Mouse (Mus musculus): ENCODE measurements around the gene Gm11111. TPM values are rescaled to one million over a fixed set of nuclear protein-coding genes. Genes with fewer than 3 reads are reported as not detected.
A peak's percentile ranks its signal among the peaks of the same experiment; 100 is the strongest.

The Gm11111 gene
- not detected in 2 replicates for polyA plus RNA-seq (2012; ENCODE audit: insufficient read depth, low replicate concordance)

- no peaks in the 10 kb centered on the region for H3K36me3 ChIP-seq (replicated peaks; ENCODE audit: low read length)
- H3K4me3 ChIP-seq (replicated peaks) = no peak within 1 kb of the TSS
- no peaks in the 10 kb centered on the region for H3K4me1 ChIP-seq
- peaks cover 10% of the 10 kb centered on the region for H3K9me3 ChIP-seq
- TF ChIP-seq FLI1 (IDR thresholded peaks at IDR 0.05; ENCODE audit: low read length) (no peak), GATA1 (IDR thresholded peaks at IDR 0.05; ENCODE audit: borderline replicate concordance, low read length) (no peak)
- H3K27me3 ChIP-seq (replicated peaks) = no peaks in the 10 kb centered on the region
Observed at GRCm38 (mm10) chr5:98552395-98552794, at the start of gene Gm11111. Gm11111 (plus strand) TSS chr5:98552695.

GRCm38 (mm10) chr5:98516214-98516613 is 36.3 kb upstream of the Gm11111 start:
- Histone ChIP-seq H3K4me1 (no peaks in the 10 kb centered on the region), H3K4me3 (replicated peaks) (no peak overlapping the region), H3K36me3 (replicated peaks; ENCODE audit: low read length) (no peaks in the 10 kb centered on the region), H3K27me3 (replicated peaks) (no peaks in the 10 kb centered on the region), H3K9me3 (peaks cover 7% of the 10 kb centered on the region; the same call in 1 of the 2 replicates)
- TF ChIP-seq GATA1 (IDR thresholded peaks at IDR 0.05; ENCODE audit: borderline replicate concordance, low read length) (no peak), FLI1 (IDR thresholded peaks at IDR 0.05; ENCODE audit: low read length) (no peak)

DNA sequence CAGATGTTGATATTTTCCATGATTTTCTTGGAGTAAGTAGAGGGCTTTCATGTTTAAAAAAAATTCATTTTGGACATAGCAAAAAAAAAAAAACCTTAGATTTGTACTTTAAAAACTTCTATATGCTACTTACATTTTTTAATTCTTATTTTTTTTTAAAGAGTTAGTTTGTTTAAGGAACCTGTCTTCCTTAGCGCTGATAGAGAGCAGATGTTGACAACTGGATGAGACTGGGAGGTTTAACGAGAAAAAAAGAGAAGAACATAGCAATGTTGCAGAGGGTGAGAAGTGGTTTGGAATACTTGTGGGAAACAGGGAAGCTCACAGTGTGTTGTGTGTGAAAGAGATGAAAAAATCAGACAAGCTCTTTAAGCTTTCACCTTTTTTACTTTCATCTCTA is 32.4 kb upstream of the Gm11111 start:
- Histone ChIP-seq H3K4me3 (replicated peaks) (no peak overlapping the region), H3K36me3 (replicated peaks; ENCODE audit: low read length) (no peaks in the 10 kb centered on the region), H3K27me3 (replicated peaks) (no peaks in the 10 kb centered on the region), H3K4me1 (no peaks in the 10 kb centered on the region), H3K9me3 (peaks cover 23% of the 10 kb centered on the region)
- TF ChIP-seq FLI1 (IDR thresholded peaks at IDR 0.05; ENCODE audit: low read length) = no peak
- TF ChIP-seq GATA1 (IDR thresholded peaks at IDR 0.05; ENCODE audit: borderline replicate concordance, low read length) = no peak

GRCm38 (mm10) chr5:98522270-98522977 is 30.1 kb upstream of the Gm11111 start:
- Histone ChIP-seq H3K36me3 (replicated peaks; ENCODE audit: low read length) (no peaks in the 10 kb centered on the region), H3K9me3 (peaks cover 25% of the 10 kb centered on the region), H3K4me3 (replicated peaks) (peak overlapping the region; percentile 17), H3K4me1 (no peaks in the 10 kb centered on the region), H3K27me3 (replicated peaks) (no peaks in the 10 kb centered on the region)
- no peak for TF ChIP-seq FLI1 (IDR thresholded peaks at IDR 0.05; ENCODE audit: low read length)
- TF ChIP-seq GATA1 (IDR thresholded peaks at IDR 0.05; ENCODE audit: borderline replicate concordance, low read length) = no peak

DNA sequence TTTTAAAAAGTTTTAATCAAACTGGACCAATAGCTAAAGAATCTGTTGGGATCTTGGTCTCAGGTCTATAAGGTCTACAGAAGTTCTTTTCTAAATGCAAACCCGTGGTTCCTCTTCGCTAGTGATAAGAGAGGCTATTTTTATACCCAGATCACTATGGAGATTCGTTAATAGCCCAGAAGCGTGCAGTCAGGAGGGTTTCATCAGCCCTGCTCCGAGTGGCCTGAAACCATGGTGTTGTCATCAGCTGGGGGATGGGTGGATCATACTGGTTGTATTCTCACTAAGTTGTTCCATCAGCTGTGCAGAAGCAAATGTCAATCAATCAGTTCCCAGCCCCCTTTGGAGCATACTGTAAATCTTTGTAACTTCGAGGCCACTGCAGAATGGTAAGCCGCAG is 29.4 kb upstream of the Gm11111 start:
- Histone ChIP-seq H3K9me3 (peaks cover 23% of the 10 kb centered on the region), H3K4me1 (no peaks in the 10 kb centered on the region)
- TF ChIP-seq FLI1 (IDR thresholded peaks at IDR 0.05; ENCODE audit: low read length) (no peak), GATA1 (IDR thresholded peaks at IDR 0.05; ENCODE audit: borderline replicate concordance, low read length) (no peak)

DNA sequence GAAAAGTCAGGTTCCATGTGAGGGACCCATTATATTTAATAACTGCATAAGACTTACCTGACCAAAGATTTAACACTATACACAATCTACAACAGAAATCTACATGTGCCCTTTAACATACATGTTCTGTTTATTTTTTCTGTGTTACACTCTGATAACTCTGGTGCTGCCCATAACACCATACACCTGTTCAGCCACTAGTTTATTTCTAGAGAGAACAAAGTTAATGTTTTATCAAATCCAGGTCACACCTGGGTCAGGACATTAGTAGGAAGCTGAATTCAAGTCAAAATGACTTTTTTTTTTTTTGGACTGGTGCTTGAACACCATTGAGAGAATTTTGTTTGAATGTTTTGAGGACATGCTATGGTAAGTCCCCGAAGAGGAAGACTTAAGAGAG is 28.7 kb upstream of the Gm11111 start:
- Histone ChIP-seq H3K9me3 (peaks cover 21% of the 10 kb centered on the region), H3K36me3 (replicated peaks; ENCODE audit: low read length) (no peaks in the 10 kb centered on the region), H3K4me1 (no peaks in the 10 kb centered on the region), H3K4me3 (replicated peaks) (no peak overlapping the region), H3K27me3 (replicated peaks) (no peaks in the 10 kb centered on the region)
- TF ChIP-seq FLI1 (IDR thresholded peaks at IDR 0.05; ENCODE audit: low read length) (no peak), GATA1 (IDR thresholded peaks at IDR 0.05; ENCODE audit: borderline replicate concordance, low read length) (no peak)

More for the DNA sequence above, 29.4 kb upstream of the Gm11111 start:
- no peaks in the 10 kb centered on the region for H3K36me3 ChIP-seq (replicated peaks; ENCODE audit: low read length)
- no peaks in the 10 kb centered on the region for H3K27me3 ChIP-seq (replicated peaks)
- no peak overlapping the region for H3K4me3 ChIP-seq (replicated peaks)

GRCm38 (mm10) chr5:98541333-98541732 is 11.2 kb upstream of the Gm11111 start:
- H3K4me1 ChIP-seq = no peaks in the 10 kb centered on the region
- TF ChIP-seq GATA1 (IDR thresholded peaks at IDR 0.05; ENCODE audit: borderline replicate concordance, low read length) (no peak), FLI1 (IDR thresholded peaks at IDR 0.05; ENCODE audit: low read length) (no peak)
- H3K27me3 ChIP-seq (replicated peaks) = no peaks in the 10 kb centered on the region
- no peaks in the 10 kb centered on the region for H3K36me3 ChIP-seq (replicated peaks; ENCODE audit: low read length)
- H3K4me3 ChIP-seq (replicated peaks) = no peak overlapping the region
- H3K9me3 ChIP-seq = peaks cover 10% of the 10 kb centered on the region

GRCm38 (mm10) chr5:98550285-98550684 is 2.2 kb upstream of the Gm11111 start:
- Histone ChIP-seq H3K4me1 (no peaks in the 10 kb centered on the region), H3K4me3 (replicated peaks) (no peak overlapping the region), H3K36me3 (replicated peaks; ENCODE audit: low read length) (no peaks in the 10 kb centered on the region), H3K9me3 (peaks cover 6% of the 10 kb centered on the region; the same call in 1 of the 2 replicates), H3K27me3 (replicated peaks) (no peaks in the 10 kb centered on the region)
- TF ChIP-seq FLI1 (IDR thresholded peaks at IDR 0.05; ENCODE audit: low read length) (no peak), GATA1 (IDR thresholded peaks at IDR 0.05; ENCODE audit: borderline replicate concordance, low read length) (no peak)

GRCm38 (mm10) chr5:98550873-98551272 is 1.6 kb upstream of the Gm11111 start:
- Histone ChIP-seq H3K4me1 (no peaks in the 10 kb centered on the region), H3K9me3 (peaks cover 6% of the 10 kb centered on the region; the same call in 1 of the 2 replicates), H3K36me3 (replicated peaks; ENCODE audit: low read length) (no peaks in the 10 kb centered on the region), H3K27me3 (replicated peaks) (no peaks in the 10 kb centered on the region), H3K4me3 (replicated peaks) (no peak overlapping the region)
- TF ChIP-seq FLI1 (IDR thresholded peaks at IDR 0.05; ENCODE audit: low read length) (no peak), GATA1 (IDR thresholded peaks at IDR 0.05; ENCODE audit: borderline replicate concordance, low read length) (no peak)

DNA sequence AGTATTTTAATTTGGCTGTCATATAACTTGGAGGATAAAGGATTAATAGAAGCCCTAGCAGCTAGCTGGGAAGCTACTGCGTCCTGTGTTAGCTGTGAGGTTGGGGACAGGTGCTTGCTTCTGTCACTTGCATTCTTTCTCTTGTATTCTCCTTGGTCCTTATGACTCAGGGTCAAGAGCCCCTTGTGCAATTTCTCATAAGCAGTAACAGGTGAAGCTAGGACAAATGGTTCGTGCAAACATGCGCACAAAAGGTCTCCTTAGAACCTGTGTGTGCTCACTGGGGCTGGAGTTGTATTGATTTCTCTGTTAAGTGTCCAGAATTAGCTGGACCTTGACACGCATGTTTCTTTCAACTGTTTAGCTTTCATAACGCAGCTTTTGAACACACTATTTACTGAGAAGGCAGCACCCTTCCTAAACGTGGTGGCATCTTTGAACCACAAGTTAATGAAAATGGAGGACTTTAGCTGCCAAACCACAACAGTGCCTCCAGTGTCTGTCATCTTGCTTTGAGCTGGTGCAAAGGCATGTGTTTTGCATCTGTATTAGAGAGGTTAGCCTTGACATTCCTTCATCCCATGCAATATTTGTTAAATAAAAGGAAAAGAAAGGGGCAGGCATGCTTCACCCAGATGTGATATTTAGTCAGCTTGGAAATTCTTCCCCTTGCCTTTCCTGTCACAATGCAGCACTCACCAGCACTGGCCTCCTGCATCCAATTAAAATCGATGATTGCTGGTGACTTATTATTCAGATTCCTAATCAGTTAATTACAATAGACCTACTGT is 511 bp downstream of the Gm11111 start:
- H3K4me3 ChIP-seq (replicated peaks) = no peak overlapping the region
- peaks cover 10% of the 10 kb centered on the region for H3K9me3 ChIP-seq
- no peaks in the 10 kb centered on the region for H3K27me3 ChIP-seq (replicated peaks)
- no peaks in the 10 kb centered on the region for H3K36me3 ChIP-seq (replicated peaks; ENCODE audit: low read length)
- TF ChIP-seq FLI1 (IDR thresholded peaks at IDR 0.05; ENCODE audit: low read length) = no peak
- TF ChIP-seq GATA1 (IDR thresholded peaks at IDR 0.05; ENCODE audit: borderline replicate concordance, low read length) = no peak
- no peaks in the 10 kb centered on the region for H3K4me1 ChIP-seq
